Mouse (Mus musculus): ENCODE measurements at regions not wholly inside any gene's neighbourhood (a gene's known extent, or its start where the extent isn't known, plus 50 kb on each side); places are given as distances from the start of the nearest gene placed in this dataset.

GRCm38 (mm10) chr1:166735545-166735944, 53.9 kb upstream of the Fmo9 start:
- no peak overlapping the region for H3K4me3 ChIP-seq (ENCODE audit: low read depth, low read length)
- ATAC-seq (ENCODE audit: low read depth) (no peak), DNase-seq (ENCODE audit: low spot score) (no peak)
- 44% methylated on average over 5 of the region's 5 CpGs for WGBS
- no peak overlapping the region for H3K9ac ChIP-seq (ENCODE audit: low read depth, low read length)
- no peak overlapping the region for H3K27ac ChIP-seq (replicated peaks; ENCODE audit: low read depth, low read length)
- H3K4me2 ChIP-seq (ENCODE audit: low read depth, low read length), result no peak overlapping the region
- H3K9me3 ChIP-seq (ENCODE audit: control insufficient read depth, low read length), result no peaks in the 10 kb centered on the region
- no peaks in the 10 kb centered on the region for H3K36me3 ChIP-seq (ENCODE audit: control insufficient read depth, insufficient read depth, low read length)
- no peaks in the 10 kb centered on the region for H3K4me1 ChIP-seq (ENCODE audit: control insufficient read depth, insufficient read depth, low read length)
- H3K27me3 ChIP-seq (replicated peaks; ENCODE audit: control insufficient read depth, insufficient read depth, low read length), result no peaks in the 10 kb centered on the region

DNA sequence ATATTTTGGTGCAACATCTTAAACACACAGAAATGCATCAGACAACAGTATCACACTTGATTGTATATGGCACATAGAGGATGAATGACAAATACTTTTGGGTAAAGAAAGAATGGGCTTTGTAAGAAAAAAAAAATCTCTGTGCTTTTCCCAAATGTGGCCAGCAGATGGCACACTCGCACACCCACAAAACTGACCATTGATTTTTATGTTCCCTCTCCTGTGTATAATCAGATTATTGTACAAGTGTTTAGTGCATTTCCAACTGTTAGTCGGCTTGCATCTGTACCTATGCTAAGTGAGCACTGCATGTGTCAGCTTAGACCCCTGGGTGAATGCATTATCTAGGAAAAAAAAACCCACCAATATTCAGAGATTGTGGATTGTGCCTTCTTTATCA, 56.4 kb upstream of the Fmo9 start:
- DNase-seq (ENCODE audit: low spot score) (no peak), ATAC-seq (ENCODE audit: low read depth) (no peak)
- no peak overlapping the region for H3K4me2 ChIP-seq (ENCODE audit: low read depth, low read length)
- no peak overlapping the region for H3K9ac ChIP-seq (ENCODE audit: low read depth, low read length)
- no peaks in the 10 kb centered on the region for H3K27me3 ChIP-seq (replicated peaks; ENCODE audit: control insufficient read depth, insufficient read depth, low read length)
- no peaks in the 10 kb centered on the region for H3K4me1 ChIP-seq (ENCODE audit: control insufficient read depth, insufficient read depth, low read length)
- H3K27ac ChIP-seq (replicated peaks; ENCODE audit: low read depth, low read length), result no peak overlapping the region
- no peaks in the 10 kb centered on the region for H3K9me3 ChIP-seq (ENCODE audit: control insufficient read depth, low read length)
- 2% methylated on average over 2 of the region's 2 CpGs for WGBS
- H3K36me3 ChIP-seq (ENCODE audit: control insufficient read depth, insufficient read depth, low read length), result no peaks in the 10 kb centered on the region
- H3K4me3 ChIP-seq (ENCODE audit: low read depth, low read length), result no peak overlapping the region

DNA sequence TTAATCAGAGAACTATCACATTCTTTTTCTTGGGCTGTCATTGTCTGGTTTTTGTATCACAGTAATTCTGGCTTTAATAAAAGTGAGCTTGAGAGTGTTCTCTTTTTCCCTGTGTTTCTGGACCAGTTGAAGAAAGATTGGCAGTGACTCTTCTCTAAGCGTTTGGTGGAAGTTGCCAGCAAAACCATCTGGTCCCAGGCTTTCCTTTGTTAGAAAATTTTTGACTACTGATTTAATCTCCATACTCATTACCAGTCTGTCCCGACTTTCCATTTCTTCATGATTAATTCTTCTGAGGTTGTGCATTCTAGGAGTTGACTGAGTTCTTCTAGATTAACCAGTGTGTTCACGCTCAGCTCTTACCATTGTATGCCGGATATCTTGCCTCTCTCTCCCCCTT, 68.6 kb upstream of the Fmo9 start:
- H3K9ac ChIP-seq (ENCODE audit: low read depth, low read length), result no peak overlapping the region
- WGBS, result 68% methylated on average over 4 of the region's 4 CpGs

GRCm38 (mm10) chr1:166750777-166751176, 69.1 kb upstream of the Fmo9 start:
- Histone ChIP-seq H3K36me3 (ENCODE audit: control insufficient read depth, insufficient read depth, low read length) (no peaks in the 10 kb centered on the region), H3K9ac (ENCODE audit: low read depth, low read length) (no peak overlapping the region), H3K4me3 (ENCODE audit: low read depth, low read length) (no peak overlapping the region), H3K4me2 (ENCODE audit: low read depth, low read length) (no peak overlapping the region), H3K27ac (replicated peaks; ENCODE audit: low read depth, low read length) (no peak overlapping the region), H3K27me3 (replicated peaks; ENCODE audit: control insufficient read depth, insufficient read depth, low read length) (no peaks in the 10 kb centered on the region), H3K4me1 (ENCODE audit: control insufficient read depth, insufficient read depth, low read length) (no peaks in the 10 kb centered on the region), H3K9me3 (ENCODE audit: control insufficient read depth, low read length) (no peaks in the 10 kb centered on the region)
- WGBS, result 79% methylated on average over 4 of the region's 4 CpGs
- ATAC-seq (ENCODE audit: low read depth) (no peak), DNase-seq (ENCODE audit: low spot score) (no peak)

More for the DNA sequence above, 68.6 kb upstream of the Fmo9 start:
- DNase-seq (ENCODE audit: low spot score) (peak; percentile 10), ATAC-seq (ENCODE audit: low read depth) (no peak)
- Histone ChIP-seq H3K4me2 (ENCODE audit: low read depth, low read length) (no peak overlapping the region), H3K4me1 (ENCODE audit: control insufficient read depth, insufficient read depth, low read length) (no peaks in the 10 kb centered on the region), H3K27me3 (replicated peaks; ENCODE audit: control insufficient read depth, insufficient read depth, low read length) (no peaks in the 10 kb centered on the region), H3K4me3 (ENCODE audit: low read depth, low read length) (no peak overlapping the region), H3K27ac (replicated peaks; ENCODE audit: low read depth, low read length) (no peak overlapping the region), H3K9me3 (ENCODE audit: control insufficient read depth, low read length) (no peaks in the 10 kb centered on the region), H3K36me3 (ENCODE audit: control insufficient read depth, insufficient read depth, low read length) (no peaks in the 10 kb centered on the region)

GRCm38 (mm10) chr1:166751436-166751835, 69.8 kb upstream of the Fmo9 start:
- H3K4me1 ChIP-seq (ENCODE audit: control insufficient read depth, insufficient read depth, low read length), result no peaks in the 10 kb centered on the region
- no peak overlapping the region for H3K4me2 ChIP-seq (ENCODE audit: low read depth, low read length)
- H3K4me3 ChIP-seq (ENCODE audit: low read depth, low read length), result no peak overlapping the region
- ATAC-seq (ENCODE audit: low read depth), result no peak
- no peaks in the 10 kb centered on the region for H3K9me3 ChIP-seq (ENCODE audit: control insufficient read depth, low read length)
- DNase-seq (ENCODE audit: low spot score), result no peak
- H3K27ac ChIP-seq (replicated peaks; ENCODE audit: low read depth, low read length), result no peak overlapping the region
- no peak overlapping the region for H3K9ac ChIP-seq (ENCODE audit: low read depth, low read length)
- H3K36me3 ChIP-seq (ENCODE audit: control insufficient read depth, insufficient read depth, low read length), result no peaks in the 10 kb centered on the region
- 93% methylated on average over 3 of the region's 3 CpGs for WGBS
- no peaks in the 10 kb centered on the region for H3K27me3 ChIP-seq (replicated peaks; ENCODE audit: control insufficient read depth, insufficient read depth, low read length)

- no peak overlapping the region for H3K27ac ChIP-seq (replicated peaks; ENCODE audit: low read depth, low read length)
- H3K9me3 ChIP-seq (ENCODE audit: control insufficient read depth, low read length), result no peaks in the 10 kb centered on the region
- H3K4me2 ChIP-seq (ENCODE audit: low read depth, low read length), result no peak overlapping the region
- H3K4me3 ChIP-seq (ENCODE audit: low read depth, low read length), result no peak overlapping the region
- DNase-seq (ENCODE audit: low spot score) (no peak), ATAC-seq (ENCODE audit: low read depth) (no peak)
- 84% methylated on average over 6 of the region's 6 CpGs for WGBS
- no peaks in the 10 kb centered on the region for H3K27me3 ChIP-seq (replicated peaks; ENCODE audit: control insufficient read depth, insufficient read depth, low read length)
- no peaks in the 10 kb centered on the region for H3K36me3 ChIP-seq (ENCODE audit: control insufficient read depth, insufficient read depth, low read length)
- no peaks in the 10 kb centered on the region for H3K4me1 ChIP-seq (ENCODE audit: control insufficient read depth, insufficient read depth, low read length)
- no peak overlapping the region for H3K9ac ChIP-seq (ENCODE audit: low read depth, low read length)
Measured at GRCm38 (mm10) chr1:166752990-166753709, 71.5 kb upstream of the Fmo9 start.

- 69% methylated on average over 2 of the region's 2 CpGs for WGBS
- H3K36me3 ChIP-seq (ENCODE audit: control insufficient read depth, insufficient read depth, low read length), result no peaks in the 10 kb centered on the region
Measured at GRCm38 (mm10) chr1:166758987-166759386, 77.3 kb upstream of the Fmo9 start.

GRCm38 (mm10) chr1:166773114-166773513, 91.5 kb upstream of the Fmo9 start:
- no peak overlapping the region for H3K9ac ChIP-seq (ENCODE audit: low read depth, low read length)
- WGBS, result 85% methylated on average over 1 of the region's 1 CpGs
- no peaks in the 10 kb centered on the region for H3K9me3 ChIP-seq (ENCODE audit: control insufficient read depth, low read length)
- no peaks in the 10 kb centered on the region for H3K4me1 ChIP-seq (ENCODE audit: control insufficient read depth, insufficient read depth, low read length)
- no peak overlapping the region for H3K4me2 ChIP-seq (ENCODE audit: low read depth, low read length)
- no peaks in the 10 kb centered on the region for H3K36me3 ChIP-seq (ENCODE audit: control insufficient read depth, insufficient read depth, low read length)
- no peaks in the 10 kb centered on the region for H3K27me3 ChIP-seq (replicated peaks; ENCODE audit: control insufficient read depth, insufficient read depth, low read length)
- no peak overlapping the region for H3K27ac ChIP-seq (replicated peaks; ENCODE audit: low read depth, low read length)
- no peak overlapping the region for H3K4me3 ChIP-seq (ENCODE audit: low read depth, low read length)
- DNase-seq (ENCODE audit: low spot score) (no peak), ATAC-seq (ENCODE audit: low read depth) (no peak)

More at GRCm38 (mm10) chr1:166758987-166759386, 77.3 kb upstream of the Fmo9 start:
- H3K27ac ChIP-seq (replicated peaks; ENCODE audit: low read depth, low read length), result no peak overlapping the region
- H3K4me1 ChIP-seq (ENCODE audit: control insufficient read depth, insufficient read depth, low read length), result no peaks in the 10 kb centered on the region
- ATAC-seq (ENCODE audit: low read depth) (no peak), DNase-seq (ENCODE audit: low spot score) (no peak)
- no peaks in the 10 kb centered on the region for H3K27me3 ChIP-seq (replicated peaks; ENCODE audit: control insufficient read depth, insufficient read depth, low read length)
- H3K9me3 ChIP-seq (ENCODE audit: control insufficient read depth, low read length), result no peaks in the 10 kb centered on the region
- no peak overlapping the region for H3K9ac ChIP-seq (ENCODE audit: low read depth, low read length)
- no peak overlapping the region for H3K4me3 ChIP-seq (ENCODE audit: low read depth, low read length)
- H3K4me2 ChIP-seq (ENCODE audit: low read depth, low read length), result no peak overlapping the region

DNA sequence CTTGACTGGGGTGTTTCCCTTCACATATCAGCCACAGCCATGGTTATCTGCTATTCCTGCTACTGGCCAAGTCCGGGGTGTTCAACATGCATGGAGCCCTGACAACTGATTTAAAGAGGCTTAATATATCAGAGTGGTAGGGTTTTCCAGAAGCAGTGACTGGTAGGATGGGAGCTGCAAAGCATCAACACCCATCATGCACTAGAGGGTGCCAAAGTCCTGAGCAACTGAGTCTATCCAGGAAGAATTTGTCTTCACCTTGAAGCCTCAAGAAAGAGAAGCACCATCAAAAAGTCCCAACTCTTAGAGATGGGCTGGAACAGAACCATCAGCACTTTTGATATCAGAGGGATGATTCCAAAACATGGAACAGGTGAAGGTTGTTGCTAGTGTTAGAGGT, 100.5 kb upstream of the Fmo9 start:
- ATAC-seq (ENCODE audit: low read depth) (0 out of 2 replicates have a peak, but pooled peaks have one; percentile 30), DNase-seq (ENCODE audit: low spot score) (peak; percentile 52)
- Histone ChIP-seq H3K9ac (ENCODE audit: low read depth, low read length) (no peak overlapping the region), H3K36me3 (ENCODE audit: control insufficient read depth, insufficient read depth, low read length) (no peaks in the 10 kb centered on the region), H3K4me1 (ENCODE audit: control insufficient read depth, insufficient read depth, low read length) (no peaks in the 10 kb centered on the region), H3K4me3 (ENCODE audit: low read depth, low read length) (no peak overlapping the region), H3K4me2 (ENCODE audit: low read depth, low read length) (no peak overlapping the region), H3K27ac (replicated peaks; ENCODE audit: low read depth, low read length) (no peak overlapping the region), H3K9me3 (ENCODE audit: control insufficient read depth, low read length) (no peaks in the 10 kb centered on the region), H3K27me3 (replicated peaks; ENCODE audit: control insufficient read depth, insufficient read depth, low read length) (no peaks in the 10 kb centered on the region)
- 63% methylated on average over 1 of the region's 1 CpGs for WGBS
